Mouse (Mus musculus): Measurements from ENCODE around the gene Slc25a13.

Gene Slc25a13

DNA sequence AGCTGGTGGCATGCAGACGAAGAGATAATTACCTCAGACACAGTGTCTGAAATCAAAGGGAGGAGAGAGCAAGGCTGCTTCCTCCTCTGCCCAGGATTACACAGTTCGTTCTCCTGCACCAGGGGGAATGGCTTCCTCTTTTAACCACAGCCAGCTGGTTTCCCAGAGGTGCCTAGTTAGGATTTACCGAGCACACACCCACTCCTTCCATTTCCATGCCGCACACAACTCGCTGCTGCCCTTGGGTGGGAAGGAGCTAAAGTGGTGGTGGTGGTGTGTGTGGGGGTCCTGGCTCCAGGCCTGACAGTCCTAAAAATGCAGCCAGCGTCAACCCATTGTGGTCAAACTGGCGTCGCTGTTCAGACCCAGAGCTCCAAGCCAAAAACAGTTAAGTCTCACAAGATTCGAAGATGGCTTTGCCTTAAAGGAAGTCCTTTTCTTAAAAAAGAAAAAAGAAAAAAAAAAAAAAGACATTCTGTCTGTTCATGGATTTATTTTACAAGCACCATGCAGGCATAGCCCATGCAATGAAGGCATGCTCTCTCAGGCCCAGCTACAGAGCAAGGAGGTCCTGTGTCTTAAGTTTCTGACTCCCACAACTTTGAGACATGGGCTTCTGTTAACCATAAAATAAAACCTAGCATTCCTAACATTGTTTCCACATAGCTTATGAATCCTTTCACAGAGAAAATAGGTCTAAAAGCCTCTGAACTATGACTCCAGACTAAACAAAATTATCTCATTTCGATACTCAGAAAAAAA is 104.0 kb downstream of the Slc25a13 start:
- no peak for DNase-seq (ENCODE audit: low spot score)

DNA sequence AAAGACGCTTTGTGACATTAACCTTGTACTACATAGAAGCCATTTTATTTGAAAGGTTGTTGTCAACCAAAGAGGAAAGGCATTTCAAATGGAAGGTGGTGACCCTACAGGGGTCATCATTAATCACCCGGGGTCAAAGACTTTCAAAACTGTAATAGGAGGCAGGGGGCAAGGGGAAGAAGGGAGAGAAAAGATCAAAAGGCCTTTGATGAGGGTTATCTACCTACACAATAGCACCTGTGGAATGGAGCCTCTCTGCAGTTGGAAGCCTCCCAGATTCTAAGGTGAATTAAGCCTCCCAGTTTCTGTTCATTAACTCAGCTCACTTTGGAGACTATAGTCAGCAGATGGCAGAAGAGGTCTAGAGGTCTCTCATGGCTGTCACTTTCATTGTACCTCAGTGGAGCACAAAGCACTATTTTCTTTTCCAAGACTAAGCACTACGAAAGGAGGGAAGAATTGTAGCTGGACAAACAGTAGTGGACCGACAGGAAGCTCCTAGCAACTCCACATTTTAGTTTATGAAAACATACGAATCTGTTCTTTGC is 109.5 kb downstream of the Slc25a13 start:
- no peak for DNase-seq (ENCODE audit: low spot score)

DNA sequence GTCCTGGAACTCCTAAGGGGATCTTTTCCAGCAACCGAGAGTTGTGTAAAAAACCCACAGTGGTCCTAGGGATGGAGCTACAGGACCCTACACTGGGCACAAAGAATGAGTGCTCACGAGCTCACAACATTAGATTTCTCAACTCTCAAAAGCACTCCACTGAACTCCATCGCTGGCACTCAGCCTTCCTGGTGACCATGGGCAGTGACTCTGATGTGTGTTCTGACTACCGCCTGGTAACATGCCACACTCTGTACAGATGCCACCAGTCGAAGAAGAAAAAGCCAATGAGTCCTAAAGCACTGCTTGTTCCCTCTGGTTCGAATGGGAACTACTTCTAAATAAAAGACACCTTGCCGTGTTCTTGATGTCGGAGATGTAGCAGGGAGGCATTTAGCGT is 111.4 kb downstream of the Slc25a13 start:
- DNase-seq (ENCODE audit: low spot score): no peak

DNA sequence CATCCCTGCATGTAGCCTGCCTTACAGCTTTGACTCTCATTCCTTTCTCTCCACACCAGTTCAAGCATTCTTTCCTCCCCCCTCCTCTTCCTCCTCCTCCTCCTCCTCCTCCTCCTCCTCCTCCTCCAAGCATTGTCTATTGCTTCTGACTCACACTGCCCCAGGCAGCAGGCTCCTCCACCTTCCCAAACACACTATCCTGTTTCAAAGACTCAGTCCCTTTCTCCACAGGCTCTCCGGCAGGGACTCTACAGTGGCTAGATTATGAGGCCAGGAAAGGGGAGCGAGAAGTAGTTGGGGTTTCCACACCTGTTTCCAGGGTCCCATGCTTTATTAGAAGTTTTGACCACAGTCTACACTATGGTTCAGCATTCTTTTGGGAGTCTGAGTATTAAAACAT is 113.5 kb downstream of the Slc25a13 start:
- DNase-seq (ENCODE audit: low spot score): no peak

DNA sequence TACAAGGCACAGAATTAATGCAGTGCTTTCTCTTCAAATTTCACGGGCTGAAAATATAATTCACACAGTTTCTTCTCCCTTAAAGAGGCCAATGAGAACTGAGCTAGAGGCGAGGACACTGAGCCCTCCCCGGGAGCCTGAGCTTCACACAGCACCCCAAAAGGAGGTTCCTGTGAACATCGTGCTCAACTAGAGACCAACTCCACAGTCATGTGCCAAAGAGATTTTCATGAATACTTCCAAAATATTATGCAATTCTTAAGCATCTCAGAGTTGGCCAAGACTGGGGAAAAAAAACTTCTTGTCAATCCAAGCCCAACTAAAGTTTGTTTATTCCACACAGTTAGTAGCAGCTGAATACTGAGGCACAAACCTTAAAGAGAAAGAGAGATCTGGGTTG is 115.4 kb downstream of the Slc25a13 start:
- no peak for DNase-seq (ENCODE audit: low spot score)

DNA sequence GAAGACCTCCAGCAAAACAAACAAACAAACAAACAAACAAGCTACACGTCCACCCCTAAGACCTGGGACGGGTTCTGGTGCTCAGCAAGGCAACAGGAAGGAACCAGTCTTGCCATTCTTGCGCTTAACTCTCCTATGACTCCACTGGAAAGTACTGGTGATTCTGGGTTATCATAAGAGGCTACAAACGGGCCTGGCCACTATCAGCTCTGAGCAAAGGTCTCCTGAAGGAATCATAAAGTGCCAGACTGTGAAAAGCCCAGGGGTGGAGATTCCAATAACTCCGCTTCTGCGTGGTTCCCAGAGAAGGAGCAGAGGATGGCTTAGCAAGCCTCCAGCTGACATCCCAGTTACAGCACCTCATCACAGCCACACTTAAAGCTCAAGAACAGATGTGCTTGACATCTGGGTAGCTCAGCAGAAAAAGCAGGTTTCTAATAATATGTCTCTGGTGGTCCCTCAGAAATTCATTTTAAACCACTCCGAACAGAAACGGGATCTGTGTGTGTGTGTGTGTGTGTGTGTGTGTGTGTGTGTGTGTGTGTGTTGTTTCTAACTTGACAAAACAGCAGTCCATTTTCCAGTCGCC is 116.0 kb downstream of the Slc25a13 start:
- DNase-seq (ENCODE audit: low spot score): no peak

DNA sequence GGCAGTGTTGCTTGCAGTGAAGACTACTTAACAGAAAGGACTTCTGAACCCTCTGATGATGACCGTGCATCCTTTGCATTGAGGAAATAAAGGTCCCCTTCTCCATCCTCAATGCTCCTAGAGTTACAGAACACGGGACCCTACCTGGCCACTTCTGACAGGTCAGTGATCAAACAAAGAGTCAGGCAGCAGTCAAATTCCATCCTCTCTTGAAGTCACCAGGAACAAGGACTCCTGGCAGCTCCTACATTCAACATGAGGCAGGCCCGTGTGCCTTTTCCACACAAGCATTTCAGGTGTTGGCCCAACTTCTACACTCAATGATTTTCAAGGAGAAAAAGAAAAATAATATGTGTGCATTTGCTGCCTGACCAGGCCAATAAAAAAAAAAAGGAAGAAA is 123.0 kb downstream of the Slc25a13 start:
- no peak for DNase-seq (ENCODE audit: low spot score)

DNA sequence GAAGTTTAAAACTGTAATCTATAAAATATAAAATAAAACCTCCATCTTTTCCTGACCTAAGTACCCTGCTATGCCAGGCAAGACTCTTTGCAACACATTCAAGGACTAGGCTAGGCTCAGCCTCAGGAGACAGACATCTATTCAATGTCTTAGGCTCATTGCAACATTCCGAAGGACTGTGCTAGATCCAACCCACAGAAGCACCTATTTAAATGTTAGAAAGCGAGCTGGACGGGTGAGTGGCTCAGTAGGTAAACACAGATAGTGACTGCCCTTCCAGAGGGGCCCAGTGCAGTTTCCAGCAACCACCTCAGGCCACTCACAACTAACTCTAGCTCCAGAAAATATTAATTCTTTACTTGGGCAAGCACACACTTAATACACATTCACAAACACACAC is 123.5 kb downstream of the Slc25a13 start:
- no peak for DNase-seq (ENCODE audit: low spot score)

DNA sequence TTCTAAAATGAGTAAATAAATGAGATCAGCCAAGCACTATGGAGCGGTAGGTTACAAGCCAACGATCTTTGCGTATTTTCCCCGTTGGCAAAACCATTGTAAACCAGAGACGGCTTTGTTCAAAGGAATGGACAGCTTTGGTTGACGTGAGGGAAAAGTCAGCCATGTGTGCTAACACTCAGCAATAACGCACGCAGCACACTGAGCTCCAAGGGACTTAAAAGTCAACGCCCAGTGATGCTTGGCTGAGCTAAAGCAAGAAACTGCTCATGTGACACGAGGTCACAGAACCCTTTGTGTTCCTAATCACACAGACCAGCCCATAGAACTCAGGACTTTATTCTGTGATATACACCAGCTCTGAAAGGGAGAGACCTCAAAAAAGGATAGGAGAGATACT is 124.5 kb downstream of the Slc25a13 start:
- no peak for DNase-seq (ENCODE audit: low spot score)

DNA sequence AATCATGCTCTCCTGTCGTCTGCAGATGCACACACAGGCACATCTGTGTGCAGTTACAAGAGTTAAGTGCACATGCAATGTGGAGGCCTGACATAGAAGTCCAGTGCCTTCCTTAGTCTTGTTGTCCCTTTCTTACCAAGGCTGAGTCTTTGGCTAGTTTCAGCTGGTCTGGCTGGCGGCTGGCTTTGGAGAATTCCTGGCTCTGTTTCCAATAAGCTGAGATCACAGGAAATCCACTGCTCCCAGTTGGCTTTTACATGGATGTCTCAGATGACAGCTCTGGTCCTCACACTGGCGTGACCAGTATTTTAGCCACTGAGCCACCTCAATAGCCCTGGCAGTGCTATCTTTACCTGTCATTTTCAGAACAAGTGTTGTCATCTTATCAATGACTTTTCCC is 126.0 kb downstream of the Slc25a13 start:
- DNase-seq (ENCODE audit: low spot score): no peak

DNA sequence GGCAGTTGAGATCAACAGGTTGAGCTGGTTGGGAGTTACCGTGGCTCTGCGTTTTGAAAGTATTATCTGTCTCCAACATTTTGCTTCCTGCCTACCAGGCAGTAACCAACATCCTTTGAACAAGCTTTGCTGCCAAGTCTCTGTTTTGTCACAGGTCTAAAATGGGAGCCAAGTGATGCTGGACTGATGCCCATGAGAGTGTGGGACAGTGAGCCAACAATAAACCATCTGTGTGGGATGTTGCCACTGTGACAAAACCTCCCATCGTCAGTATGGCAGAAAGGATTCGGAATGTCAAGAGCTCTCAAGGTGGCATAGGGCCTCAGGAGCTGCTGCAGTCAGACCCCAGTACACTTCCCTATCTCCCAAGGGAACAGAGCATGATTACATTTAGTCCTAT is 128.8 kb downstream of the Slc25a13 start:
- DNase-seq (ENCODE audit: low spot score): no peak

DNA sequence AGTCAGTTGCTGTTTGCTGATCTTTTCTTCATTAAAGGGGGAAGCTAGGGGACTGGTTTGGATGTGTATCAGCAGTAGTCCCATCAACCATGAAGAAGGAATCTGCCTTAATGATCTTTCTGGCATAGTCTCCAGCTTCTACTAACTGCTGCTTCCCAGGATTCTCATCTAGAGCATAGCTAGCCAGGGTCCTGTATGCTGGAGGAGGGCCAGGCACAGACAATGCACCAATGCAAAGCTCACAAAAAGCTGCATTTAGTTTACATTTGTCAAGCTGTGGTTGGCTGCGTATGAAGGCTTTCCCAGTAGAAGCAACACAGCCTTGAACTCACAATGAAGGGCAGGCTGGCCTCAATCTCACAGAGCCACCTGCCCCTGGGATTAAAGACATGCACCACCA is 136.5 kb downstream of the Slc25a13 start:
- DNase-seq (ENCODE audit: low spot score): no peak

DNA sequence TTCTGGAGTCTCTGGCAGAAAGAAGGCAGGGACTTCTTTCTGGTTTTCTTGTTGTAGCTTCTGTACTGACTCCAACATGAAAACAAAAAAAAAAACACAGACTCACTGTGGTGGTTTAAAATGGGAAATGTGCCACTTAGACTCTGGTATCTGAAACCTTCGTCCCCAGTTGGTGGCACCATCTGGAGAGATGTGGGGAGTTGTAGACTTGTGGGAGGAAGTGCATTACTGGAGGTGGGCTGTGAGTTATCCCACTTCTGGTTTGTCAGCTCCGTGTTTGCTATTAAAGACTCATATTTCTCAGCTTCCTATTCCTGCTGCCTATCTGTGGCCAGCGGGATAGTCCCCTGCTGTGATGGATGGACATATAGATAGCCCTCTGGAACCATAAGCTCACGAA is 139.7 kb downstream of the Slc25a13 start:
- DNase-seq (ENCODE audit: low spot score): no peak

DNA sequence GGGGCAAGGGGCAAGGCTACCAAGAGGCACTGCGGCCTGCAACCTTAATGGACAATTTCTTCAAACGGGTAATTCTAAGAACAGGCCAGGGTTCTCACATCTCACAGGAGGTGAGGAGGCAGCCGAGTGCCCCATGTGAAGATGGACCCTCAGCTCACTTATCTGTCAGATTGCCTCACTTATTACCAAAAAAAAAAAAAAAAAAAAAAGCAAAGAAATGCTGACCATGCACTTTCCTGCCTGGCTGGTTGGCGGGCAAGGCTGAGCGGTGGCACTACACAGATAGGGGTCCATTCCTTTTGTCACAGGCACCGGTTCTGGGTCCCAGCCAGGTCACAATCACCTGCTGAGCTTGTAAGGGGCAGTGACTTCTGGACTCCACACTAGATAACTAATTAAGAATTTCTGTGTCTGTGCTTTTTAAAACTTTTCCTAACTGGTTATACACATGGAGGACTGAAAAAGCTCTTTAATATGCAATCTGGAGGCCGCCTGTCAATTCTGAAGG is 141.0 kb downstream of the Slc25a13 start:
- no peak for DNase-seq (ENCODE audit: low spot score)

DNA sequence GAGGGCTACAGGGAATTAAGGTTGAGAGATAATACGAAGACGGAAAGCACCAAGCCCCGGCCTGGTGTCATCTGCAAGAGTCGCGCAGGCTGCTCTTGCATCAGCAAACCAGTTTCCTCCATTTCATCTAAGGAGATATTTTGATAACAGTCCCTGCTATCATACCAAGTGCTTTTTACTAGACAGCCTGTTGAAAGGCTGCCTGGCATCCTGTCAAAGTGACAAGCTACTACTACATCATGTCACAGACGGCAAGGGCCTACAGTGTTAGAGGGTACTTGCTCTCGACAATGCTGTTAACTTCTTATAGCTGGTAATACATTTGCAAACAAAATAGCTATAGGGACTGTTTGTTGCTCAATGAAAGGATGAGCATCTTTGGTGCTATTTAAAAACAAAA is 145.9 kb downstream of the Slc25a13 start:
- DNase-seq (ENCODE audit: low spot score): no peak

DNA sequence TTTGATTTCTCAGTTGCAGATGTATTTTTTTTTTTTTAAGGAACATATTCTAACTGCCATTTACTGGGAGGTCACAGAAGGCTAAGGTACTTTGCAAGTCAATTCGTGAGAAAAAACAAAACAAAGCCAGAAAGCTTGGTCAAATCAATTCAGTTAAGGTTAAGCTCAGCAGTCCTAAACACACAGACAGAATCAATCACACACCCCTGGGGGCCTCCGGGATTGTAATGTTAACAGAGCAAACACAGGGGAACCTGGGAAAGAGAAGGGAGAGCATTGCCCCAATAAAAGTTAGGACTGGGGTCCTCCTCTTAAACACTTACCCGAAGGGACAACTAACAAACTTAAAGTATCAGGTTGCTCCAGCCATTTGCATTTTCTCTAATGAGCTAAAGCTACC is 147.0 kb downstream of the Slc25a13 start:
- DNase-seq (ENCODE audit: low spot score): no peak

DNA sequence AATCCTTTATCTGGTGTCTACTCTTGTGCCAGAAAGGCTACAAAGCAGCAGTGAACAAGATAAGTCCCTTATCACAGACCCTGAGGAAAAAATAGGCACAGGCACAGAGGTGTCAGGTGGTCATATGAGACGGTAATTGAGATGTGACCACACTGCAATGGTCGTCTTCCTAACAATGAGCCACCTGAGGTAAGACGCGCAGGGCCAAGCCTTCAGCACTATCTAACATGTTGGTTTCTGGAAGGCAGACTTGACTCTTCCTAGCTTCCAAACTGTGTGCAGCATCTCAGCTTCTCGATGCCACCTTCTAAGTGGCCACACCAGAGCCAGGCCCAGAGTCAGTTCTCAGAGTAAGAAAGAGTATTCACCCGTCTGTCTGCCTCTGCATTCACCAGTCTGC is 149.8 kb downstream of the Slc25a13 start:
- no peak for DNase-seq (ENCODE audit: low spot score)

DNA sequence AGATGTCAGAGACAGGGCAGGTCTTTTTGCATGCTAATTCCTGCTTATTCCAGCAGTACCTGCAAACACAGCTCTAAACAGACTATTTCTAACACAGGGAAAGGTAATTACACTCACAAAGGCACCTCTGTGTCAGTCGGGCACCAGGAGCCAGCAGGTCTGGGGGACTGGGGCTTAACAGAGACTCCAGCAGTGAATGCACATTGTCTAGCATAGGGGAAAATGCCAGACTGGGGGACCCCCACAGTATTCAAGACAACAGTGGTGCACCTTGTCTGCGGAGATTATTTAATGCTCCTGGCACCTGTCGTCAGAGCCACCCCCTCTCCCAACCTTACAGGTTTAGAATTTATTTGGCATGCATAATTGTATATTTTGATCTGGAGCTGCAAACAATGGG is 158.4 kb downstream of the Slc25a13 start:
- DNase-seq (ENCODE audit: low spot score): no peak

DNA sequence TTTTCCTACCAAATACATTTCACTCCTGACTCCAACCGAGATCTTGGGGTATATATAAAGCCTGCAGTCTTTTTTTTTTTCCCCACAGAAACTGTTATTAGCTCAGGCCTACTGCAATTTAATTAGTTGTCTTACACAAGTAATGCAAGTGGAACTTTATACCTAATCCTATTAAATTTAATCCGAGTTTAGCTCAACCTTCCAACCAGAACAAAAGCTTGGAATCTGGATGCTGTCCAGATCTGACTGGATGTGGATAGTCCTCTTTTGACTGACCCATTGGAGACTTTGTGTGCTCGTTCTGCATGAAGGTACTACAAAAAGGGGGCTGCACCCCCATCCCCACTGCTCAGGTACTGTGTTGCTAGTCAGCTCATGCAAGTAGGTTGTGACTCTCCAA is 163.0 kb downstream of the Slc25a13 start:
- DNase-seq (ENCODE audit: low spot score): no peak

DNA sequence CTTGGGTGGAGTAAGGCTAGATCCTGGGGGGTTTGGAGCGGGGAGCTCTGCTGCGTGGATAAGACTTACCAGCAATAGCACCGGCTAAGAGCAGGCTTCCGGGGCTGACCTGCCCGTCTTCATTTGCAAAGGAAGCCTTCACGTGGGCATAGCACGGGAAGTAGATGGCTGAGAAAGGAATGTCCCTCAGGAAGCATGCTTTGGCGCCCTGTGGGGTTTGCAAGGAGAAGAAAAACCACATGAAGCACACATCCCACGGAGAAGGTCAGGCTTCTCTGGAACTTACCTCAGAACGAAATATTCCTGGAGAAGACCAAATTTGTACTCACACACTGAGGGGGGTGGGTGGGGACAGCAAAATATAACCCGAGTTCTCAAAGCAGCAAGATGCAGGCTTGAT is 164.3 kb downstream of the Slc25a13 start:
- DNase-seq (ENCODE audit: low spot score): no peak

DNA sequence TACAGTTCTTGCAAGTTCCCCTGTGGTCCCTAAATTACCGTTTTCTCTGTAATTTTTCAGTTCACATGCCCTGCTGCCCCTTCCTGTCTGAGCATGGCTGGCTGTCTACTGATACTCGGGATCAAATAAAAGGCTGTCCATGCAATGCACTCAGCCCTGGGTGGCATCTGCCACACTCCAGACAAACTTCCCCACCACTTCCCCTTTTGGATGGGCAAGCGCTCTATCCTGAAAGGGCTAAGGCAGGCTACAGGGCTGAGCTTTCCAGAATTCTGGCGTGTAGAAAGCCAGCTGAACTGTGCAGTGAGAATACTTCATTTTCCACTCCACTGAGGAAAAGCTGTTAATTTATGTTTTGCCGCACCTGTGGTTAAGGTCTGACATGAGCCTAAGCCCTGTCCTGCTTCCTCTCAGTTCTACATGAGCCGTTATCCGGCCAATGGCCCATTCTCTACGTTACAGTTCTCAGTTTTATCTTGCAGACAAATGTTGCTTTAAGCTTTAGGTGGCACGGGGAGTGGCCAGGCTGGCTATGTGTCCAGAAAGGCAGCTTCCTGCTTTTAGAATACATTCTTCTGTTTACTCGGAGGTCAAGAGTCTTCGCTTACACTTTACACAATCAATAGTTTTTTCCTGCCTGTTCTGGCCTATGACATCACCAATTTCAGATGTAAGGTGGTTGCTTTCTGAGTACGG is 170.1 kb downstream of the Slc25a13 start:
- DNase-seq (ENCODE audit: low spot score): no peak

DNA sequence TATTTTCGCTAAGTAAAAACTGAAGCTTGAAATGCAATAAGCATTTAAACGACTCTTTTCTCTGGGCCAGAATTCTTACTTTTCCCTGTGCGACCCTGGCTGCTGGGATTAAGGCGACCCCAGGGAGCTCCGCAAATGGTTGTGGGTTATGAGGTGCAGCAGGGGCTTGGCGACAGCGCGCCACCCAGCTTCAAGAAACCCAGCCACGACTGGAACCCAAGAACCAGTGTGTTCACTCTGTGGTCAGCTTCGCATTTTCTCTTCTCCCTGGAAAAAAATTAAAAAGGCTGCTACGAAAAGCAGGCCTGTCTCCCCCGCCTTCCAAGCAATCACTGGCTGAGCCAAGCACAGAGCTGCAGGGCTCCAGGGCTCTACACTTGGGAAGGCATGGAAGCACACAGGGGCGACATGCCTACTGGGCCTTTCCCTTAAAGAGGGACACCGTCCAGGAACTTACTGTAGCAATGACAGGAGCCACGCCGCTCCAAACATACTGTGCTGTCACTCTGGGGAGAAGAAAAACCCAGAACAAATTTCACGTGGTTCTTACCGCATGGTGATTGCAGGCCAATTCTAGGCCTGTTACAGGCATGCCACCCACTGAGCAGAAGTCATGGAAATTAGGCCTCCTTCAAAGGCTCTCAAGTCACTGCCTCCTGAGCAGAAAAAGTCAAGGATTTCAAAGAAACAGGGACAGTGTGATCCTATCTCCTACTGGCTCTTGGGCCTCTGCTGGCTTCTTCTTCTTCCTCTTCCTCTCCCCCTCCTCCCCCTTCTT is 178.0 kb downstream of the Slc25a13 start:
- DNase-seq (ENCODE audit: low spot score): no peak

Measured in testis, postnatal 10 days (tissue).